Mouse (Mus musculus) heart, adult 8-10 months (tissue): ENCODE results near the gene Xlr5b. TPM values are rescaled to one million over a fixed set of nuclear protein-coding genes. Genes with fewer than 3 reads are reported as not detected.
"Not testable (repeated sequence)": the region's sequence is repeated elsewhere in the genome, so short reads cannot be mapped to it uniquely, and the experiment has no call there.

ENCODE experiments used
- DNase-seq: peaks from one replicate; pipeline ENCODE4 v3.0.0; 2022; ENCODE audit warnings: low spot score
- total RNA-seq, 4 experiments: library from RNA; stranded (reverse); gene quantifications; 2 replicates each; pipeline ENCODE4 v1.2.4; 2022

The Xlr5b gene
- not detected for total RNA-seq

- DNase-seq, result not testable (repeated sequence)
Measured at GRCm38 (mm10) chrX:73148496-73148895, at the start of gene Xlr5b. Gene Xlr5b, plus strand, starts transcription at chrX:73148796.

- not testable (repeated sequence) for DNase-seq
Measured at GRCm38 (mm10) chrX:73116747-73117146, 31.8 kb upstream of the Xlr5b start, which contains the start of gene Gm14685. Gene Gm14685, plus strand, starts transcription at chrX:73117047.

- DNase-seq, result not testable (repeated sequence)
Measured at GRCm38 (mm10) chrX:73122859-73123829, 25.5 kb upstream of the Xlr5b start.

GRCm38 (mm10) chrX:73143218-73143618, 5.4 kb upstream of the Xlr5b start:
- not testable (repeated sequence) for DNase-seq

GRCm38 (mm10) chrX:73149350-73149749, 754 bp downstream of the Xlr5b start, which contains the start of gene DXBay18:
Gene DXBay18, minus strand, starts transcription at chrX:73149450.
- DNase-seq, result not testable (repeated sequence)

GRCm38 (mm10) chrX:73176889-73177288, 28.3 kb downstream of the Xlr5b start, which contains the start of gene Spin2d:
Gene Spin2d, minus strand, starts transcription at chrX:73176989.
- DNase-seq, result not testable (repeated sequence)

- DNase-seq, result peak; percentile 0
Measured at GRCm38 (mm10) chrX:73191934-73192333, 43.3 kb downstream of the Xlr5b start, which contains the start of gene Xlr3b. Gene Xlr3b, plus strand, starts transcription at chrX:73192207.

Other genes with a start within 250 kb of the Xlr5b start
- 10 to 100 TPM; 27.2 to 31.6 (median 29.3) TPM for gene Cetn2, start 230.4 kb upstream of the Xlr5b start, total RNA-seq
- gene Nsdhl, start 230.2 kb upstream of the Xlr5b start, total RNA-seq, result 1 to 10 TPM; 4.0 to 5.7 (median 4.2) TPM
- gene Zfp185, start 161.5 kb upstream of the Xlr5b start, total RNA-seq, result 1 to 10 TPM in 2 of 4 experiments, under 1 TPM in 2; 0.63 to 1.7 (median 1.0) TPM
- gene Pnma5, start 111.7 kb upstream of the Xlr5b start, total RNA-seq, result not detected
- not detected for gene Pnma3, start 84.0 kb upstream of the Xlr5b start, total RNA-seq
- 1 to 10 TPM in 2 of 4 experiments, under 1 TPM in 2; 0.27 to 2.9 (median 1.7) TPM for gene Xlr4a, start 66.3 kb upstream of the Xlr5b start, total RNA-seq
- 1 to 10 TPM in 1 of 4 experiments, under 1 TPM in 2, not detected in 1; 0.25 to 2.1 (median 0.86) TPM for gene Xlr3a, start 51.7 kb upstream of the Xlr5b start, total RNA-seq
- not detected for gene Gm14685, start 31.7 kb upstream of the Xlr5b start, total RNA-seq
- gene DXBay18, start 654 bp downstream of the Xlr5b start, total RNA-seq, result not detected
- not detected for gene Spin2d, start 28.2 kb downstream of the Xlr5b start, total RNA-seq
- gene Xlr3b, start 43.4 kb downstream of the Xlr5b start, total RNA-seq, result 1 to 10 TPM in 2 of 4 experiments, under 1 TPM in 2; 0.27 to 1.8 (median 1.2) TPM
- 1 to 10 TPM in 1 of 4 experiments, under 1 TPM in 1, not detected in 2; 0.17 to 1.5 TPM for gene Xlr4b, start 65.5 kb downstream of the Xlr5b start, total RNA-seq
- gene F8a, start 79.5 kb downstream of the Xlr5b start, total RNA-seq, result 1 to 10 TPM; 6.9 to 7.6 (median 7.3) TPM
- not detected for gene Xlr4c, start 94.3 kb downstream of the Xlr5b start, total RNA-seq
- not detected for gene Xlr3c, start 116.6 kb downstream of the Xlr5b start, total RNA-seq
- not detected for gene Xlr5a, start 144.2 kb downstream of the Xlr5b start, total RNA-seq
- gene Xlr5c, start 144.2 kb downstream of the Xlr5b start, total RNA-seq, result not detected
- not detected for gene Gm45015, start 188.0 kb downstream of the Xlr5b start, total RNA-seq
- gene Zfp275, start 193.8 kb downstream of the Xlr5b start, total RNA-seq, result 1 to 10 TPM; 6.1 to 7.5 (median 6.7) TPM
- not detected for gene Gm18336, start 249.9 kb downstream of the Xlr5b start, total RNA-seq